Mouse (Mus musculus) kidney, embryonic 14.5 days (tissue): Measurements from ENCODE around the gene Cep295nl. TPM values are rescaled to one million over a fixed set of nuclear protein-coding genes. Genes with fewer than 3 reads are reported as not detected.
"Not testable (repeated sequence)": the region's sequence is repeated elsewhere in the genome, so short reads cannot be mapped to it uniquely, and the experiment has no call there.

Experiments used
- ATAC-seq: fragments of 200-750 bp; cut with Nextera tagmentation; 2 replicates; pipeline ENCODE4 v1.8.0; 2017; ENCODE audit warnings: moderate number of reproducible peaks, mild to moderate bottlenecking, moderate TSS enrichment, moderate library complexity; ENCODE audit not compliant: low FRiP score, low TSS enrichment
- H3K27ac ChIP-seq: fragments of 300-500 bp; sonication (generic); 2 replicates; pipeline ENCODE4 v1.5.1; 2014; ENCODE audit warnings: low read depth, mild to moderate bottlenecking, low read length, moderate library complexity, mixed read lengths
- H3K27me3 ChIP-seq: fragments of 300-500 bp; sonication (generic); 2 replicates; pipeline ENCODE4 v1.6.1; 2014; ENCODE audit warnings: mild to moderate bottlenecking, low read length; ENCODE audit not compliant: control insufficient read depth, insufficient read depth
- H3K36me3 ChIP-seq: fragments of 300-500 bp; sonication (generic); 2 replicates; pipeline ENCODE4 v1.6.1; 2014; ENCODE audit warnings: low read length, mixed read lengths; ENCODE audit not compliant: control insufficient read depth, insufficient read depth
- H3K4me1 ChIP-seq: fragments of 300-500 bp; sonication (generic); 2 replicates; pipeline ENCODE4 v1.6.1; 2014; ENCODE audit warnings: low read length, mixed read lengths; ENCODE audit not compliant: control insufficient read depth, insufficient read depth
- H3K4me2 ChIP-seq: fragments of 300-500 bp; sonication (generic); replicated peaks from 2 replicates; pipeline ENCODE4 v1.6.1; 2014; ENCODE audit warnings: low read depth, mild to moderate bottlenecking, low read length
- H3K4me3 ChIP-seq: fragments of 300-500 bp; sonication (generic); 2 replicates; pipeline ENCODE4 v1.5.1; 2014; ENCODE audit warnings: mild to moderate bottlenecking, low read length
- H3K9ac ChIP-seq: fragments of 300-500 bp; sonication (generic); 2 replicates; pipeline ENCODE4 v1.6.1; 2014; ENCODE audit warnings: low read depth, mild to moderate bottlenecking, low read length, moderate library complexity
- H3K9me3 ChIP-seq: fragments of 300-500 bp; sonication (generic); 2 replicates; pipeline ENCODE4 v1.6.1; 2016; ENCODE audit warnings: low read length; ENCODE audit not compliant: control insufficient read depth
- WGBS: fragments of 180-500 bp; shearing (Covaris S2); extraction: QIAGEN DNeasy Blood & Tissue Kit; methylation state at CpG from one replicate; pipeline ENCODE4 v1.1.7; 2014; 5-methylcytosine and 5-hydroxymethylcytosine counted together
- polyA plus RNA-seq: library from polyadenylated mRNA; unstranded; fragments of >200 nt; fragmentation: Nextera tagmentation; extraction: Ambion mirVana; gene quantifications from 2 replicates; pipeline ENCODE4 v1.2.1, GENCODE M21; 2014

Cep295nl gene
- polyA plus RNA-seq, 1 experiment from 2014 or later = 0.42 TPM

GRCm38 (mm10) chr11:118321971-118322370 is 20.3 kb downstream of the Cep295nl start:
- ATAC-seq = peak; percentile 86
- peak overlapping the region; percentile 84 for H3K27ac ChIP-seq
- H3K9me3 ChIP-seq = no peaks in the 10 kb centered on the region
- H3K36me3 ChIP-seq = peaks cover 26% of the 10 kb centered on the region; the same call in 1 of the 2 replicates
- peaks cover 28% of the 10 kb centered on the region for H3K4me1 ChIP-seq
- H3K4me2 ChIP-seq = no peak overlapping the region
- H3K27me3 ChIP-seq = no peaks in the 10 kb centered on the region
- 35% methylated on average over 4 of the region's 4 CpGs for WGBS
- no peak overlapping the region for H3K9ac ChIP-seq
- no peak overlapping the region for H3K4me3 ChIP-seq

DNA sequence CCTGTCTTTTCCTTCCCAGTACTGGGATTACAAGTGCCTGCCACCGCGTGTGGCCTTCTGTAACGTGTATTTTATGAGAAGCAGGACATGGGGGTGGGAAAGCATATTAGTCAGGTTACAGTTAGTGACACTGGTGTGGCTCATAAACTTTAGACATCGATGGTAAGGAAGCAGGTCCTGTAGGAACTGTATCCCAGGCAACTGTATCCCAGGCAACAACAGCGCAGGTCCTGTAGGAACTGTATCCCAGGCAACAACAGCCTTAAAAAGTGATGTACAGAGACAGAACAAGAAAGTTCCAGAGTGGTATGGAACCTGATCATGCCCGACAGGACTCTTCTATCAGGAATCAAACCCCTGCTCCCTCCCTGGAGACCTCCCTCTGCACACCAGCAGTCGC is 20.8 kb downstream of the Cep295nl start:
- Histone ChIP-seq H3K4me1 (peaks cover 27% of the 10 kb centered on the region), H3K4me2 (no peak overlapping the region), H3K36me3 (peaks cover 28% of the 10 kb centered on the region; the same call in 1 of the 2 replicates), H3K9me3 (no peaks in the 10 kb centered on the region), H3K27me3 (no peaks in the 10 kb centered on the region), H3K4me3 (no peak overlapping the region), H3K27ac (peak overlapping the region; percentile 84), H3K9ac (no peak overlapping the region)
- peak; percentile 32; the same call in 1 of the 2 replicates for ATAC-seq
- WGBS = 41% methylated on average over 7 of the region's 7 CpGs

DNA sequence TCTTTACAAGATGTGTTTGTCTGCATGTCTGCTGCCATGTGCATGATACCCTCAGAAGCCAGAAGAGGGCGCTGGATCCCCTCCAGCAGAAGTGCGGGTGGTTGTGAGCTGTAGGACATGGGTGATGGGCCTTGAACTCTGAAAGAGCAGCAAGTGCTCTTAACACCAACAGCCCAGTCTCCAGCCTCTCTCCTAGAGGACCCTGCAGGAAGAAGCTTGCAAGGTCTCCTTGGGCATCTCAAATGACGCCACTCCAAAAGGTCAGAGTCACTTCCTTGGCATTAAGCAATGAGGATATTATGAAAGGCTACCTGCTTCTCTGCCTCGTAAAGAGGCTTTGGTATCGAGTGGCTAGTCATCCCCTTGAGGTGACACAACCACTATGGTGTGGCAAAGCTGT is 23.6 kb downstream of the Cep295nl start:
- Histone ChIP-seq H3K27ac (no peak overlapping the region), H3K4me3 (no peak overlapping the region), H3K4me1 (peaks cover 17% of the 10 kb centered on the region), H3K36me3 (peaks cover 42% of the 10 kb centered on the region; the same call in 1 of the 2 replicates), H3K9me3 (no peaks in the 10 kb centered on the region), H3K4me2 (no peak overlapping the region), H3K27me3 (no peaks in the 10 kb centered on the region), H3K9ac (no peak overlapping the region)
- ATAC-seq = no peak
- WGBS = 57% methylated on average over 5 of the region's 5 CpGs

DNA sequence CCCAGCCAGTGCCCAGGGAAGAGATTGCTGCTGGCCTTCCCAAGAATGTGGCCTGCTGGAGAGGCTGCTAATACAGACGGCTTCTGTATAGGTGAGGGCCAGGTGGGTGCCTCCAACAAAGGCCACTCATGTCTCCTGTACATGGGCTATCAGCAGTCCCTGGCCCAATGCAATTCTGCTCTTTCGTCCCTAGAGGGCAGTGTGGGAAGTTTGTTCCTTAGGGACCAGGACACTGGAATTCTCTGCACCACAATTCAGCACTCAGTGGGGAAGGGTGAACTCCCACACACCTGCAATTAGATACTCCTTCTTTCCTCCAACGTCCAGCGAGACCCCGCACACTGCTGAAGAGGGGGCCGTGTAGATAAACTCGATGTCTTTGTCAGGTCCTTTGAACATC is 25.2 kb downstream of the Cep295nl start:
- H3K36me3 ChIP-seq = peaks cover 54% of the 10 kb centered on the region; the same call in 1 of the 2 replicates
- no peak overlapping the region for H3K4me2 ChIP-seq
- peak; percentile 68 for ATAC-seq
- no peaks in the 10 kb centered on the region for H3K27me3 ChIP-seq
- peaks cover 9% of the 10 kb centered on the region for H3K4me1 ChIP-seq
- H3K9me3 ChIP-seq = no peaks in the 10 kb centered on the region
- H3K4me3 ChIP-seq = no peak overlapping the region
- H3K27ac ChIP-seq = no peak overlapping the region
- no peak overlapping the region for H3K9ac ChIP-seq
- 16% methylated on average over 7 of the region's 7 CpGs for WGBS

DNA sequence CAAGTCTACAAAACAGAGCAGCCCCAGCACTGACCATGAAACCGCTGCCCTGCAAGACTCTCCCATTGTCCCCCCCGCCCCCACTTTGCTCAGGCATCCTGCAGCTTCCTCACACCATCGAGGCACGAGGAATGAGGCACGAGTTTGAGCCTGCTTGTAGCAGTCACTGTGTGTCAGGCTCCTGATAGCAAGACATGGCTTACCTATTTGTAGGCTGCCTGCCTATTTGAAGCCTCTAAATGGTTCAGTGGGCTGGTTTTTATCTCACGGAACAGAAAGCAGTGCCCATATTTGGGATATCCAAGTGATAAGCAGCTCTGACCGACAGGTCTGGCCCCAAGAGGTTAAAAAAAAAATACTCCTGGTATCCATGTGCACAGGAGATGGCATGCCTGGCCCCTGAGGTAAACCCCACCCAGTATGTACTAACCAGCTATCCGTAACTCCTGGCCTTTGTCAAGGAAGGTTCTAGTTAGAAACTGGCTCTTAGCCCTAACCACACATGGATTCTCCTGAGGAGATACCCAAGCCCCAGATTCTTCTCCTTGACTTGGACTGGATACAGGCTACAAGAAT is 26.0 kb downstream of the Cep295nl start:
- peaks cover 59% of the 10 kb centered on the region; the same call in 1 of the 2 replicates for H3K36me3 ChIP-seq
- no peaks in the 10 kb centered on the region for H3K27me3 ChIP-seq
- WGBS = 96% methylated on average over 8 of the region's 8 CpGs
- no peak overlapping the region for H3K4me2 ChIP-seq
- peaks cover 4% of the 10 kb centered on the region; the same call in 1 of the 2 replicates for H3K4me1 ChIP-seq
- no peak for ATAC-seq
- no peak overlapping the region for H3K9ac ChIP-seq
- no peaks in the 10 kb centered on the region for H3K9me3 ChIP-seq
- H3K27ac ChIP-seq = no peak overlapping the region
- H3K4me3 ChIP-seq = no peak overlapping the region

- H3K9me3 ChIP-seq = peaks cover 6% of the 10 kb centered on the region
- no peak overlapping the region for H3K4me2 ChIP-seq
- no peak overlapping the region for H3K4me3 ChIP-seq
- peaks cover under 1% of the 10 kb centered on the region; the same call in 1 of the 2 replicates for H3K4me1 ChIP-seq
- no peak for ATAC-seq
- WGBS = 81% methylated on average over 6 of the region's 6 CpGs
- no peak overlapping the region for H3K9ac ChIP-seq
- no peak overlapping the region for H3K27ac ChIP-seq
- H3K27me3 ChIP-seq = no peaks in the 10 kb centered on the region
- peaks cover 68% of the 10 kb centered on the region for H3K36me3 ChIP-seq
These were observed 30.1 kb downstream of the Cep295nl start for GRCm38 (mm10) chr11:118312132-118312723.

DNA sequence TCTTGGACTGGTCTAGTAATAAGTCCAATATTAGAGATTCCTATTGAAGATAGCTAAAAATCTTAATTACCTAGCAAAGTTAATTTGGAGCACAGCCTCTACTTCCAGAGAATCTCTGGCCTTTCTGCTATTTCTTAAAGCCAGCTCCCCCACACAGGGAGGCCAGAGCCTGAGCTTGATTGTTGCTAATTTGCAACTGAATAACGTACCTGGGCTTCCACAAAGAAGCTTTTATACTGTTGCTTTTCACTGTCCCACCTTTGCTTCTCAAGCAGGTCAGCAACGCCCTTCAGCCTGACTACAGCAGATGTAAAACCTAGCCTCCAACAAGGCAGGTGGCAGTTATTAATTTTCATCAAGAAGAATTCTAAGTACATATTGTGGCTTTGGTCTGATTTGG is 34.3 kb downstream of the Cep295nl start:
- H3K4me2 ChIP-seq = not testable (repeated sequence)

GRCm38 (mm10) chr11:118303959-118304358 is 38.3 kb downstream of the Cep295nl start:
- H3K27ac ChIP-seq, H3K9me3 ChIP-seq, H3K4me2 ChIP-seq, H3K4me3 ChIP-seq, H3K9ac ChIP-seq, ATAC-seq, H3K4me1 ChIP-seq, H3K27me3 ChIP-seq: not testable (repeated sequence)
- WGBS = 92% methylated on average over 4 of the region's 4 CpGs
- peaks cover 19% of the 10 kb centered on the region for H3K36me3 ChIP-seq

More for the DNA sequence above, 34.3 kb downstream of the Cep295nl start:
- 92% methylated on average over 2 of the region's 2 CpGs for WGBS
- H3K4me3 ChIP-seq, H3K27ac ChIP-seq, H3K9ac ChIP-seq, H3K9me3 ChIP-seq, H3K27me3 ChIP-seq, ATAC-seq, H3K4me1 ChIP-seq: not testable (repeated sequence)
- H3K36me3 ChIP-seq = peaks cover 49% of the 10 kb centered on the region

GRCm38 (mm10) chr11:118298810-118299209 is 43.5 kb downstream of the Cep295nl start:
- WGBS = 75% methylated on average over 2 of the region's 2 CpGs
- H3K4me1 ChIP-seq = no peaks in the 10 kb centered on the region
- H3K4me2 ChIP-seq = no peak overlapping the region
- H3K27me3 ChIP-seq = no peaks in the 10 kb centered on the region
- ATAC-seq = no peak
- H3K27ac ChIP-seq = no peak overlapping the region
- peaks cover 11% of the 10 kb centered on the region for H3K36me3 ChIP-seq
- H3K4me3 ChIP-seq = no peak overlapping the region
- H3K9me3 ChIP-seq = no peaks in the 10 kb centered on the region
- H3K9ac ChIP-seq = no peak overlapping the region
